Mouse (Mus musculus): ENCODE measurements around the gene Prss41. TPM values are rescaled to one million over a fixed set of nuclear protein-coding genes. Genes with fewer than 3 reads are reported as not detected.

Prss41 gene
- total RNA-seq, 2 experiments from 2014 or later = 3.8 to 4.7 TPM

DNA sequence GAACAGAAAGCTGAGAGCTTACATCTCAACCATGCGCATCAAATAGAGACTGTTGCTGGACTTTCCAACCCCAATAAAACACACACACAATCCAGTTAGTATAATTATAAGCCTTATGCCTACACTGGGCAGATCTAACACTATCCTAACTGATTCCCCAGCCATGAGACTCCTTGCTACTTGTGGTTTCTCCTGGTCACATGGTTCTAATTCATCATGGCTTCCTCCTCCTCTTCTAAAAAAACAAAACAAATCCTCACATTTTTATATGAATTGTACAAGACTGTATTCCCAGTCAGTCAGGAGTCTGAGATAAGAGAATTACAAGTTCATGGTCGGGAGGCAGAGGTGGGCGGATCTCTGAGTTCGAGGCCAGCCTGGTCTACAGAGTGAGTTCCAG lies 55.0 kb downstream of the Prss41 start:
- intact Hi-C loops (cut with DNase I) = no loop called here
- DNase-seq = no peak

Small RNA genes lying within 50 kb of the gene (microRNA-seq; reads per million reads assigned to microRNA genes)
- gene Mir5125 = 2.1 reads per million

Other genes starting within 250 kb of the Prss41 start
- gene Zfp13, start 244.7 kb downstream of the Prss41 start, total RNA-seq (2021) = 10 to 100 TPM; 42.1 to 42.4 TPM
- not detected for gene Zscan10, start 243.3 kb downstream of the Prss41 start, total RNA-seq (2021)
- gene Mmp25, start 198.9 kb downstream of the Prss41 start, total RNA-seq (2021) = 1 to 10 TPM; 1.5 TPM
- gene Bicdl2, start 183.7 kb downstream of the Prss41 start, total RNA-seq (2021) = not detected
- 100 to 1,000 TPM; 119 to 126 TPM for gene Hcfc1r1, start 170.6 kb downstream of the Prss41 start, total RNA-seq (2021)
- 10 to 100 TPM; 14.3 to 16.2 TPM for gene Thoc6, start 170.3 kb downstream of the Prss41 start, total RNA-seq (2021)
- 1 to 10 TPM; 1.3 to 1.9 TPM for gene Tnfrsf12a, start 166.7 kb downstream of the Prss41 start, total RNA-seq (2021)
- gene Cldn6, start 164.9 kb downstream of the Prss41 start, total RNA-seq (2021) = under 1 TPM in 1 of 2 experiments, not detected in 1; 0.24 TPM
- gene Cldn9, start 160.1 kb downstream of the Prss41 start, total RNA-seq (2021) = under 1 TPM in 1 of 2 experiments, not detected in 1; 0.32 TPM
- gene 1520401A03Rik, start 121.4 kb downstream of the Prss41 start, total RNA-seq (2021) = under 1 TPM in 1 of 2 experiments, not detected in 1; 0.32 TPM
- 1 to 10 TPM; 8.1 to 8.4 TPM for gene Pkmyt1, start 117.8 kb downstream of the Prss41 start, total RNA-seq (2021)
- 10 to 100 TPM; 46.4 to 50.7 TPM for gene Paqr4, start 103.3 kb downstream of the Prss41 start, total RNA-seq (2021)
- under 1 TPM; 0.46 to 0.87 TPM for gene Kremen2, start 98.3 kb downstream of the Prss41 start, total RNA-seq (2021)
- 10 to 100 TPM; 87.6 to 92.3 TPM for gene Flywch1, start 72.6 kb downstream of the Prss41 start, total RNA-seq (2021)
- 10 to 100 TPM; 19.4 to 20.2 TPM for gene Flywch2, start 58.1 kb downstream of the Prss41 start, total RNA-seq (2021)
- 100 to 1,000 TPM; 518 to 552 TPM for gene Srrm2, start 53.6 kb downstream of the Prss41 start, total RNA-seq (2021)
- 100 to 1,000 TPM; 435 to 447 TPM for gene Elob, start 15.0 kb downstream of the Prss41 start, total RNA-seq (2021)
- gene Prss33, start 8.1 kb downstream of the Prss41 start, total RNA-seq (2021) = under 1 TPM; 0.34 to 0.48 TPM
- gene Prss32, start 317 bp downstream of the Prss41 start, total RNA-seq (2021) = 1 to 10 TPM in 1 of 2 experiments, under 1 TPM in 1; 0.74 to 1.4 TPM
- gene Prss21, start 23.9 kb upstream of the Prss41 start, total RNA-seq (2021) = not detected
- gene Dcpp1, start 36.7 kb upstream of the Prss41 start, total RNA-seq (2021) = not detected
- gene Dcpp2, start 36.7 kb upstream of the Prss41 start, total RNA-seq (2021) = not detected
- not detected for gene Dcpp3, start 73.3 kb upstream of the Prss41 start, total RNA-seq (2021)
- gene Sbp, start 97.5 kb upstream of the Prss41 start, total RNA-seq (2021) = not detected
- not detected for gene Sbpl, start 111.1 kb upstream of the Prss41 start, total RNA-seq (2021)
- gene Prss30, start 136.4 kb upstream of the Prss41 start, total RNA-seq (2021) = under 1 TPM in 1 of 2 experiments, not detected in 1; 0.22 TPM
- gene Prss22, start 153.9 kb upstream of the Prss41 start, total RNA-seq (2021) = not detected
- not detected for gene Prss27, start 194.0 kb upstream of the Prss41 start, total RNA-seq (2021)
- gene Kctd5, start 229.3 kb upstream of the Prss41 start, total RNA-seq (2021) = 10 to 100 TPM; 67.0 to 68.4 TPM

Measured in left cerebral cortex, postnatal 4 days (tissue).